Comparison of ENCODE assay signal across 8 mouse cellular contexts in the genomic region with DNA sequence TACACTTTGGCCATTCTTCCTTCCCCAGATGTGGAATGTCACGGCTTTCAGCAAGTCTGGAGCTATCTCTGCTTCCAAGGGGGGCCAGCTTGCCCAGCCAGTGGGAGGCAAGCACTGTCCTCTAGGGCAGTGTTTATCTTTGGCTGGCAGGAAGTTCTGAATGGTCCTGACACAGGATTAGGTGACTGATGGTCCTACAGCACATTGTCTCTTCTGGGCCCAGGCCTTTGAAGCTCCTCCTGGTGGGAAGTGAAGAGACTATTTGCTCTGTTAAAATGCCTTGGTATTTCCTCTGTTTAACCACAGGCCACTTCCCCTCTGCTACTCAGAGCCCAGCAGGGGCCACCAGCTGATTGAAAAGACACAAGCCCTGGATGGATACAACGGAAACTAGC. TPM values are rescaled to one million over a fixed set of nuclear protein-coding genes. Genes with fewer than 3 reads are reported as not detected.
DNase-seq lines count a peak whose midpoint lies in the region; ATAC-seq and TF ChIP-seq lines count a peak whose summit lies in the region.

No protein-coding gene starts in this region.

- peaks cover 36% of the 10 kb centered on the region for H3K4me1 ChIP-seq in midbrain, embryonic 11.5 days (ENCODE audit: control insufficient read depth, insufficient read depth, low read length)
- peaks cover 14% of the 10 kb centered on the region; the same call in 1 of the 2 replicates for H3K4me1 ChIP-seq in midbrain, embryonic 14.5 days (ENCODE audit: control insufficient read depth, insufficient read depth, low read length)
- peaks cover 69% of the 10 kb centered on the region for H3K4me1 ChIP-seq in embryonic facial prominence, embryonic 15.5 days
- H3K4me1 ChIP-seq in stomach, postnatal 0 days (replicated peaks; ENCODE audit: control insufficient read depth, insufficient read depth): 0 out of 2 replicates have a peak, but pooled peaks cover 8% of the 10 kb centered on the region

- H3K9ac ChIP-seq in midbrain, embryonic 11.5 days (ENCODE audit: low read length): 0 out of 2 replicates have a peak overlapping the region, but pooled peaks have one; percentile 17
- H3K9ac ChIP-seq in midbrain, embryonic 14.5 days (replicated peaks; ENCODE audit: low read length): no peak overlapping the region
- no peak overlapping the region for H3K9ac ChIP-seq in embryonic facial prominence, embryonic 15.5 days
- H3K9ac ChIP-seq in stomach, postnatal 0 days (ENCODE audit: low read length): peak overlapping the region; percentile 23; the same call in 1 of the 2 replicates

- TF ChIP-seq CTCF in stomach, postnatal 0 days (IDR thresholded peaks at IDR 0.05; ENCODE audit: low read depth): peak; percentile 56

- ATAC-seq in midbrain, embryonic 11.5 days (ENCODE audit: low FRiP score): peak; percentile 61
- ATAC-seq in midbrain, embryonic 14.5 days (ENCODE audit: low FRiP score, low TSS enrichment): no peak; the same call in 1 of the 2 replicates
- no peak for ATAC-seq in embryonic facial prominence, embryonic 15.5 days (ENCODE audit: insufficient number of reproducible peaks, low FRiP score, low TSS enrichment, low read depth)
- ATAC-seq in inflammation-experienced regulatory T-cells, adult 6 months: peak; percentile 95
- 0 out of 2 replicates have a peak, but pooled peaks have one; percentile 17 for ATAC-seq in stomach, postnatal 0 days (ENCODE audit: low FRiP score, low TSS enrichment)

- 3% methylated on average over 2 of the region's 2 CpGs for WGBS in midbrain, embryonic 11.5 days
- WGBS in midbrain, embryonic 14.5 days: 8% methylated on average over 2 of the region's 2 CpGs
- WGBS in embryonic facial prominence, embryonic 15.5 days: 25% methylated on average over 2 of the region's 2 CpGs
- 47% methylated on average over 2 of the region's 2 CpGs for WGBS in stomach, postnatal 0 days

- H3K27me3 ChIP-seq in midbrain, embryonic 11.5 days (ENCODE audit: control insufficient read depth, insufficient read depth, low read length): peaks cover 27% of the 10 kb centered on the region
- peaks cover 18% of the 10 kb centered on the region for H3K27me3 ChIP-seq in midbrain, embryonic 14.5 days (ENCODE audit: control insufficient read depth, insufficient read depth, low read length)
- no peaks in the 10 kb centered on the region for H3K27me3 ChIP-seq in embryonic facial prominence, embryonic 15.5 days
- H3K27me3 ChIP-seq in stomach, postnatal 0 days (ENCODE audit: control insufficient read depth, insufficient read depth, low read length): no peaks in the 10 kb centered on the region

- DNase-seq in midbrain, embryonic 11.5 days (ENCODE audit: low spot score, missing footprints): peak; percentile 88
- no peak for DNase-seq in midbrain, embryonic 14.5 days
- peak; percentile 57 for DNase-seq in lung, postnatal 14 days
- no peak for DNase-seq in stomach, postnatal 0 days (ENCODE audit: low spot score)
- no peak for DNase-seq in cerebellum, postnatal 14 days
- no peak for DNase-seq in cerebellum, postnatal 4 days (ENCODE audit: low spot score in 2 of 2)

- no peaks in the 10 kb centered on the region for H3K36me3 ChIP-seq in midbrain, embryonic 11.5 days (ENCODE audit: control insufficient read depth, insufficient read depth, low read length)
- H3K36me3 ChIP-seq in midbrain, embryonic 14.5 days (ENCODE audit: control insufficient read depth, insufficient read depth, low read length): no peaks in the 10 kb centered on the region
- no peaks in the 10 kb centered on the region for H3K36me3 ChIP-seq in embryonic facial prominence, embryonic 15.5 days
- H3K36me3 ChIP-seq in stomach, postnatal 0 days (ENCODE audit: control insufficient read depth, insufficient read depth, low read length): no peaks in the 10 kb centered on the region

- H3K9me3 ChIP-seq in midbrain, embryonic 11.5 days (ENCODE audit: control insufficient read depth, low read length): no peaks in the 10 kb centered on the region
- no peaks in the 10 kb centered on the region for H3K9me3 ChIP-seq in midbrain, embryonic 14.5 days (ENCODE audit: control insufficient read depth, low read length)
- no peaks in the 10 kb centered on the region for H3K9me3 ChIP-seq in embryonic facial prominence, embryonic 15.5 days (replicated peaks)
- no peaks in the 10 kb centered on the region for H3K9me3 ChIP-seq in stomach, postnatal 0 days (ENCODE audit: control insufficient read depth, low read length)

- H3K27ac ChIP-seq in midbrain, embryonic 11.5 days (ENCODE audit: low read depth, low read length): peak overlapping the region; percentile 55
- no peak overlapping the region for H3K27ac ChIP-seq in midbrain, embryonic 14.5 days (replicated peaks; ENCODE audit: low read depth, low read length)
- H3K27ac ChIP-seq in embryonic facial prominence, embryonic 15.5 days (replicated peaks): peak overlapping the region; percentile 75
- H3K27ac ChIP-seq in stomach, postnatal 0 days (replicated peaks): peak overlapping the region; percentile 49

- H3K4me3 ChIP-seq in midbrain, embryonic 11.5 days (ENCODE audit: low read depth, low read length): 0 out of 2 replicates have a peak overlapping the region, but pooled peaks have one; percentile 4
- H3K4me3 ChIP-seq in midbrain, embryonic 14.5 days (replicated peaks; ENCODE audit: low read depth, low read length): no peak overlapping the region
- H3K4me3 ChIP-seq in embryonic facial prominence, embryonic 15.5 days (replicated peaks): no peak overlapping the region
- no peak overlapping the region for H3K4me3 ChIP-seq in stomach, postnatal 0 days (ENCODE audit: low read depth, low read length)

- TF ChIP-seq EP300 in stomach, postnatal 0 days (optimal IDR thresholded peaks at IDR 0.05): no peak

- H3K4me2 ChIP-seq in midbrain, embryonic 11.5 days: peak overlapping the region; percentile 3
- H3K4me2 ChIP-seq in midbrain, embryonic 14.5 days (ENCODE audit: low read length): no peak overlapping the region
- 0 out of 2 replicates have a peak overlapping the region, but pooled peaks have one; percentile 17 for H3K4me2 ChIP-seq in embryonic facial prominence, embryonic 15.5 days (replicated peaks)
- no peak overlapping the region for H3K4me2 ChIP-seq in stomach, postnatal 0 days (replicated peaks; ENCODE audit: low read depth)

RNA-seq across cellular contexts. Expression of a gene that starts 6.2 kb away (rescaled TPM):
- polyA plus RNA-seq in midbrain, embryonic 11.5 days (2014; fragmentation: Nextera tagmentation; extraction: Ambion mirVana): 3.3 and 4.7 TPM in 2 replicates
- 2.9 and 3.0 TPM in 2 replicates for polyA plus RNA-seq in midbrain, embryonic 14.5 days (2014; fragmentation: Nextera tagmentation; extraction: Ambion mirVana)
- polyA plus RNA-seq in embryonic facial prominence, embryonic 15.5 days (2015; fragmentation: Nextera tagmentation; extraction: Ambion mirVana): 3.9 and 4.4 TPM in 2 replicates
- under 1 TPM; 0.18 to 0.40 (median 0.21) TPM for polyA plus RNA-seq in inflammation-experienced regulatory T-cells, adult 6 months (2017; shearing (Covaris generic))
- polyA plus RNA-seq in stomach, postnatal 0 days (2015; fragmentation: Nextera tagmentation; extraction: Ambion mirVana): 1.0 and 1.1 TPM in 2 replicates

RNA-seq across cellular contexts. Expression of a gene that starts 50.7 kb away (rescaled TPM):
- polyA plus RNA-seq in midbrain, embryonic 11.5 days (2014; fragmentation: Nextera tagmentation; extraction: Ambion mirVana): 0.39 TPM in 1 of 2 replicates, not detected in the other
- polyA plus RNA-seq in midbrain, embryonic 14.5 days (2014; fragmentation: Nextera tagmentation; extraction: Ambion mirVana): not detected in 2 replicates
- 0.28 and 0.39 TPM in 2 replicates for polyA plus RNA-seq in embryonic facial prominence, embryonic 15.5 days (2015; fragmentation: Nextera tagmentation; extraction: Ambion mirVana)
- 1 to 10 TPM in 2 of 3 experiments, not detected in 1; 1.6 to 2.8 TPM for polyA plus RNA-seq in inflammation-experienced regulatory T-cells, adult 6 months (2017; shearing (Covaris generic))
- polyA plus RNA-seq in stomach, postnatal 0 days (2015; fragmentation: Nextera tagmentation; extraction: Ambion mirVana): 0.19 TPM in 1 of 2 replicates, not detected in the other

Comparison
In these comparisons a context has a peak if more than half of its experiments do, and no peak if none do; other contexts are left out.
1. ATAC-seq: peak in midbrain, embryonic 11.5 days (single experiment), inflammation-experienced regulatory T-cells, adult 6 months (single experiment) and stomach, postnatal 0 days (single experiment); none in midbrain, embryonic 14.5 days (single experiment) and embryonic facial prominence, embryonic 15.5 days (single experiment).
2. DNase-seq: peak in midbrain, embryonic 11.5 days (single experiment) and lung, postnatal 14 days (single experiment); none in midbrain, embryonic 14.5 days (single experiment), stomach, postnatal 0 days (single experiment), cerebellum, postnatal 14 days (0 of 2) and cerebellum, postnatal 4 days (0 of 2).
3. H3K4me2 ChIP-seq: peak in midbrain, embryonic 11.5 days (single experiment) and embryonic facial prominence, embryonic 15.5 days (single experiment); none in midbrain, embryonic 14.5 days (single experiment) and stomach, postnatal 0 days (single experiment).
4. H3K9ac ChIP-seq: peak in midbrain, embryonic 11.5 days (single experiment) and stomach, postnatal 0 days (single experiment); none in midbrain, embryonic 14.5 days (single experiment) and embryonic facial prominence, embryonic 15.5 days (single experiment).